Mouse (Mus musculus): ENCODE measurements around the gene Zranb3. TPM values are rescaled to one million over a fixed set of nuclear protein-coding genes. Genes with fewer than 3 reads are reported as not detected.
"Not testable (repeated sequence)": the region's sequence is repeated elsewhere in the genome, so short reads cannot be mapped to it uniquely, and the experiment has no call there.

Zranb3 gene
- polyA plus RNA-seq, 1 experiment from 2014 or later = 2.9 TPM

GRCm38 (mm10) chr1:128046455-128046854 is 56.4 kb downstream of the Zranb3 start:
- H3K27me3 ChIP-seq (replicated peaks) = no peaks in the 10 kb centered on the region
- H3K36me3 ChIP-seq (replicated peaks) = no peaks in the 10 kb centered on the region
- no peak overlapping the region for H3K4me3 ChIP-seq
- ATAC-seq (replicated peaks) = no peak
- H3K9ac ChIP-seq = no peak overlapping the region
- no peaks in the 10 kb centered on the region for H3K4me1 ChIP-seq
- no peak overlapping the region for H3K4me2 ChIP-seq
- no peaks in the 10 kb centered on the region for H3K9me3 ChIP-seq
- WGBS = 92% methylated on average over 2 of the region's 2 CpGs
- H3K27ac ChIP-seq = no peak overlapping the region

GRCm38 (mm10) chr1:128044181-128044580 is 58.7 kb downstream of the Zranb3 start:
- 98% methylated on average over 4 of the region's 4 CpGs for WGBS

GRCm38 (mm10) chr1:128036296-128036695 is 66.6 kb downstream of the Zranb3 start:
- 95% methylated on average over 6 of the region's 6 CpGs for WGBS
- no peak overlapping the region for H3K9ac ChIP-seq
- H3K4me1 ChIP-seq = no peaks in the 10 kb centered on the region
- ATAC-seq (replicated peaks) = no peak
- no peak overlapping the region for H3K27ac ChIP-seq
- H3K4me2 ChIP-seq = no peak overlapping the region
- H3K36me3 ChIP-seq (replicated peaks) = no peaks in the 10 kb centered on the region
- H3K4me3 ChIP-seq = no peak overlapping the region
- H3K9me3 ChIP-seq = no peaks in the 10 kb centered on the region
- no peaks in the 10 kb centered on the region for H3K27me3 ChIP-seq (replicated peaks)

More at GRCm38 (mm10) chr1:128044181-128044580, 58.7 kb downstream of the Zranb3 start:
- H3K27ac ChIP-seq = no peak overlapping the region
- no peak overlapping the region for H3K9ac ChIP-seq
- no peak overlapping the region for H3K4me3 ChIP-seq
- no peaks in the 10 kb centered on the region for H3K4me1 ChIP-seq
- H3K36me3 ChIP-seq (replicated peaks) = no peaks in the 10 kb centered on the region
- no peak for ATAC-seq (replicated peaks)
- no peaks in the 10 kb centered on the region for H3K27me3 ChIP-seq (replicated peaks)
- H3K9me3 ChIP-seq = no peaks in the 10 kb centered on the region
- no peak overlapping the region for H3K4me2 ChIP-seq

DNA sequence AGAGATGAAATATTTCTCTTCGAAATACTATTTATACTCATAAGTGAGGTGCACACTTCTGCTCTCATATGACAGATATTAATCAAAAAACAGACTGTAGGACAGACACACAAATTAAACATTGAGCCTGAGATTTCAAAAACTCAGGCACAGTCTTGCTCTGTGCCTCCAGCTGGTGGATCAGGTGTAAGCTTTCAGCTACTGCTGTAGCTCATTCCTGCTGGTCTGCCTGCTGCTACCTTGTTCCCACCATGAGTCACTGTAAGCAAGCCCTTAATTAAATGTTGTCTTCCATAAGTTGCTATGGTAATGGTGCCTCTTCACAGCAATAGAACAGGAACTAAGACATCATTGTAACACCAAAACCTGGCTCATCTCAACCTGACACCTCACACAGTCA is 70.7 kb downstream of the Zranb3 start:
- Histone ChIP-seq H3K4me2 (no peak overlapping the region), H3K4me3 (no peak overlapping the region), H3K36me3 (replicated peaks) (no peaks in the 10 kb centered on the region), H3K9ac (no peak overlapping the region), H3K9me3 (no peaks in the 10 kb centered on the region), H3K27ac (no peak overlapping the region), H3K27me3 (replicated peaks) (no peaks in the 10 kb centered on the region), H3K4me1 (no peaks in the 10 kb centered on the region)
- WGBS = 95% methylated on average over 1 of the region's 1 CpGs
- ATAC-seq (replicated peaks) = no peak

DNA sequence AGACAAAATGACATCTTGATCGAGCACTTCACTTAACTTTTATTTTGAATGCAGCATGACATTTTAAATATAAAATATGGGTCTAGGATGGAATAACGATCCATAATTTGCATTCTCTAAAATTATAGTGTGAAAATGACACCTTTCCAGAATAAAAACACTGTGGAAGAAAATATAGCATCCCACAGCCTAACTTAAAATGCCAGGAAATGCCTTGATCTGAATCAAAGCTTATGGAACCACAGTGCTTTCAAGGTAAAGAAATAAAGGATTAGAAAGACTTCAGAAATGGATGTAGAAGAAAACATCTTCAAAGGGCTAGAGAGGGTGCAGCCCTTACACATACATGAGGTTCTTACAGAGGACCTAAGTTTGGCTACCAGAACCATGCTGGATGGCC is 71.3 kb downstream of the Zranb3 start:
- Histone ChIP-seq H3K4me2 (no peak overlapping the region), H3K27me3 (replicated peaks) (no peaks in the 10 kb centered on the region), H3K4me3 (no peak overlapping the region), H3K27ac (no peak overlapping the region), H3K4me1 (no peaks in the 10 kb centered on the region), H3K9ac (no peak overlapping the region), H3K36me3 (replicated peaks) (no peaks in the 10 kb centered on the region), H3K9me3 (no peaks in the 10 kb centered on the region)
- no peak for ATAC-seq (replicated peaks)
- 95% methylated on average over 2 of the region's 2 CpGs for WGBS

- H3K4me1 ChIP-seq = no peaks in the 10 kb centered on the region
- H3K9ac ChIP-seq = no peak overlapping the region
- no peak overlapping the region for H3K4me3 ChIP-seq
- no peak overlapping the region for H3K27ac ChIP-seq
- no peaks in the 10 kb centered on the region for H3K27me3 ChIP-seq (replicated peaks)
- H3K9me3 ChIP-seq = no peaks in the 10 kb centered on the region
- no peak overlapping the region for H3K4me2 ChIP-seq
- H3K36me3 ChIP-seq (replicated peaks) = no peaks in the 10 kb centered on the region
- no peak for ATAC-seq (replicated peaks)
- WGBS = 93% methylated on average over 4 of the region's 4 CpGs
Observed at GRCm38 (mm10) chr1:128024363-128025114, 78.3 kb downstream of the Zranb3 start.

DNA sequence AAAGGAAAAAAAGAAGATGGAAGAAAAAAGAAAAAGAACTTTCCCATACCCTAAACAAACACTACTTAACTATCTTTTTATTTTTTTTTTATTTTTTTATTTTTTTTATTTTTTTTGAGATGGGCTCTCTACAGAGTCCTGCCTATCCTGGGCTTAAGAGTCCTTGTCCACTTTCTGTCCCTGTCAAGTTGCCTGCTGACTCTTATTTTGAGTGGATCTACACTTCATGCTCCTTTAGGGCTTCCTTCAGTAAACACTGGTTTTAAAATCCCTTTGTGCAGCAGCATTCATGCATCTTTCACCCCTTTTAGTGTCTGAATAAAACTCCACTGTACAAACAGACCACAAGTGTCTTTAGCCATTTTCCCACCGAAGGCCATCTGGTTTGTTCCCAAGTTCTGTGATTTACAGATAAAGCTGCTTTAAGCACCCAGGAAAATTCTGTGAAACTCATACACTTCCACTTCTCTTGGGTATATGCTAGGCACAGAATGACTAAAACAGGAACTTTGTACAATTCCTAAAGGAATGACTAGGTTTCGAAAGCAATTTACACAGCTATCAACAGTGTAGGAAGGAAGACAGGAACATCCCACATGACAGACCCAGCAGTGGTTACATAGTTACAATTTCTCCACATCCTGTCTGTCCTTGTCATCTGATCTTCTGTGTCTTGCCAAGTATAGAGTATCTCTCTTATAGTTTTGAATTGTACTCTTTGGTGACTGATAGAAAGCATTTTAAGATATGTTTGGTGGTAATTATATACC is 82.7 kb downstream of the Zranb3 start:
- 47% methylated on average over 2 of the region's 2 CpGs for WGBS
- H3K27ac ChIP-seq = no peak overlapping the region

GRCm38 (mm10) chr1:128016035-128016492 is 86.8 kb downstream of the Zranb3 start:
- H3K9ac ChIP-seq = no peak overlapping the region
- no peaks in the 10 kb centered on the region for H3K27me3 ChIP-seq (replicated peaks)
- no peaks in the 10 kb centered on the region for H3K9me3 ChIP-seq
- no peak overlapping the region for H3K27ac ChIP-seq
- no peak overlapping the region for H3K4me2 ChIP-seq
- H3K4me3 ChIP-seq = no peak overlapping the region
- peaks cover 6% of the 10 kb centered on the region; the same call in 1 of the 2 replicates for H3K4me1 ChIP-seq
- no peaks in the 10 kb centered on the region for H3K36me3 ChIP-seq (replicated peaks)
- WGBS = 46% methylated on average over 6 of the region's 6 CpGs
- peak; percentile 75 for ATAC-seq (replicated peaks)

More for the DNA sequence above, 82.7 kb downstream of the Zranb3 start:
- no peaks in the 10 kb centered on the region for H3K9me3 ChIP-seq
- H3K4me3 ChIP-seq = no peak overlapping the region
- ATAC-seq (replicated peaks) = no peak; the same call in 1 of the 2 replicates
- H3K9ac ChIP-seq = no peak overlapping the region
- H3K27me3 ChIP-seq (replicated peaks) = no peaks in the 10 kb centered on the region
- H3K4me2 ChIP-seq = no peak overlapping the region
- no peaks in the 10 kb centered on the region for H3K36me3 ChIP-seq (replicated peaks)
- H3K4me1 ChIP-seq = peaks cover 6% of the 10 kb centered on the region; the same call in 1 of the 2 replicates

- Histone ChIP-seq H3K9ac (no peak overlapping the region), H3K27ac (no peak overlapping the region), H3K36me3 (replicated peaks) (no peaks in the 10 kb centered on the region), H3K4me1 (peaks cover 6% of the 10 kb centered on the region; the same call in 1 of the 2 replicates), H3K4me3 (no peak overlapping the region), H3K27me3 (replicated peaks) (no peaks in the 10 kb centered on the region), H3K4me2 (no peak overlapping the region), H3K9me3 (no peaks in the 10 kb centered on the region)
- no peak for ATAC-seq (replicated peaks)
- WGBS = 87% methylated on average over 4 of the region's 4 CpGs
Observed at GRCm38 (mm10) chr1:128013698-128014386, 89.0 kb downstream of the Zranb3 start.

DNA sequence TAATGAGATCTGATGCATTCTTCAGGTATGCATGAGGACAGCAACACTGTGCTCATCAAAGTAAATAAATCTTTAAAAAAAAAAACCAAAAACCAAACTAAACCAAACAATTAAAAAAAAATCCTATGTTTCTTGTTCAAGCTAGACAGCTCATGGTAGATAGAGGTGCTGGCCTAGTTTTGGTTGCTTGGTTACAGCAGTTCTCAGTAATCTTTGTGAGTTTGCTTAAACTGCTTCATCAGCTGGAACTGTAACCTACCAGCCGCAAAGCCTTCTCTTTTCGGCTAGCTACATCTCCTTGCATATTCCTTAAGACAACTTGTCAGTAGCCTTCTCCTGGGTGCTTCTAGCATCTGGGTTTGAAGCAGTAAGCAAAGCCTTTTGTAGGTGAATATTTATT is 93.1 kb downstream of the Zranb3 start:
- H3K27ac ChIP-seq = no peak overlapping the region
- no peak overlapping the region for H3K4me3 ChIP-seq
- H3K27me3 ChIP-seq (replicated peaks) = no peaks in the 10 kb centered on the region
- no peaks in the 10 kb centered on the region for H3K36me3 ChIP-seq (replicated peaks)
- ATAC-seq (replicated peaks) = no peak
- H3K9ac ChIP-seq = no peak overlapping the region
- WGBS = 86% methylated on average over 2 of the region's 2 CpGs
- no peak overlapping the region for H3K4me2 ChIP-seq
- no peaks in the 10 kb centered on the region for H3K9me3 ChIP-seq
- H3K4me1 ChIP-seq = no peaks in the 10 kb centered on the region; the same call in 1 of the 2 replicates

GRCm38 (mm10) chr1:128006042-128006600 is 96.7 kb downstream of the Zranb3 start:
- not testable (repeated sequence) for H3K9ac ChIP-seq; H3K36me3 ChIP-seq (replicated peaks); H3K4me3 ChIP-seq; H3K27me3 ChIP-seq (replicated peaks); H3K4me1 ChIP-seq; H3K4me2 ChIP-seq; H3K27ac ChIP-seq; H3K9me3 ChIP-seq; ATAC-seq (replicated peaks)
- WGBS = 92% methylated on average over 11 of the region's 11 CpGs

GRCm38 (mm10) chr1:128004371-128004720 is 98.5 kb downstream of the Zranb3 start:
- Histone ChIP-seq H3K4me3 (no peak overlapping the region), H3K36me3 (replicated peaks) (no peaks in the 10 kb centered on the region), H3K9me3 (no peaks in the 10 kb centered on the region), H3K4me2 (no peak overlapping the region), H3K4me1 (peaks cover 6% of the 10 kb centered on the region), H3K9ac (no peak overlapping the region), H3K27me3 (replicated peaks) (no peaks in the 10 kb centered on the region), H3K27ac (peak overlapping the region; percentile 69)
- peak; percentile 69 for ATAC-seq (replicated peaks)
- 69% methylated on average over 2 of the region's 2 CpGs for WGBS
